Mouse (Mus musculus) large intestine, adult 2 months (tissue): ENCODE measurements around the gene Plk1. TPM values are rescaled to one million over a fixed set of nuclear protein-coding genes. Genes with fewer than 3 reads are reported as not detected.

Experiments used
- DNase-seq: peaks from one replicate; pipeline ENCODE4 v3.0.0-alpha.2; 2012; ENCODE audit warnings: low read depth, low spot score
- WGBS: fragments of 180-500 bp; shearing (Covaris S2); methylation state at CpG from one replicate; pipeline ENCODE4 v1.1.7; 2018; 5-methylcytosine and 5-hydroxymethylcytosine counted together
- polyA plus RNA-seq: library from polyadenylated mRNA; depleted of rRNA; stranded (reverse); fragments of >200 nt; gene quantifications from 2 replicates; pipeline ENCODE4 v1.2.3, GENCODE M21; 2012; rRNA removed

Plk1 gene
- polyA plus RNA-seq, 1 experiment = 34.9 TPM

DNA sequence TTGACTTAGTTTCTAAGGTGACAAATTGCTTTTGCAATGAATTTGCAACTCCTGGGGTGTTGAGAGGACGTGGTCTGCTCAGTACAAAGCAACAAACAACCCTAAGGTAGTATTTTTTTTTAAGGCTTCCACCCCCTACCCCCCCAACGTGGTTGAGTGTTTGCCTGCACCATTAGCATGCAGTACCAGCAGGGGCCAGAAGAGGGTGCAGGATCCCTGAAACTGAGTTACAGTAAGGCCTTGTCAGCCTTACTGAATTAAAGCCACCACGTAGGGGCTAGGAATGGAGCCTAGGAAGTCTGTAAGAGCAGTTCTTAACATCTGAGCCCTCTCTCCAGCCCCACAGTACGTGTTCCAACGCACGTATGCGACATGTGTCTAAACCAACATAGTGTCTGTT lies 30.2 kb downstream of the Plk1 start:
- 36% methylated on average over 7 of the region's 7 CpGs for WGBS
- DNase-seq = no peak

DNA sequence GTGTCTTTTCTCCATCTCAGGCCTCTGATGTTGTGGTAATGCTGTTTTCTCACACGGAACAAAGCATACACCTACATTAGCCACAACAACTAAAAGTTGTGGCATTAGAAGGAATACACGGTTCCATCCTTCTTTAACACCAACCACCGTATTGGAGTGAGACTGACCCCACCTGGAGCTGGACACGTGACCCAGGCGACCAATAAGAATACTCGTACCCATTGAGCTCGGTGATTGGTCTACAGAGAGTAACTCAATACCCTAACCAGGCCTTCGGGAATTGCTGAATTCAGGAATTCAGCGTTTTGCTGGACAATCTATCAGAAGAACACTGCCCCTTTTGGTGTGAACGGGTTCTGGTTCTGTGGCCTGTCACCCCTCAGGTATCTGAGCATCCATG lies 31.9 kb downstream of the Plk1 start:
- WGBS = 78% methylated on average over 10 of the region's 10 CpGs
- DNase-seq = no peak

DNA sequence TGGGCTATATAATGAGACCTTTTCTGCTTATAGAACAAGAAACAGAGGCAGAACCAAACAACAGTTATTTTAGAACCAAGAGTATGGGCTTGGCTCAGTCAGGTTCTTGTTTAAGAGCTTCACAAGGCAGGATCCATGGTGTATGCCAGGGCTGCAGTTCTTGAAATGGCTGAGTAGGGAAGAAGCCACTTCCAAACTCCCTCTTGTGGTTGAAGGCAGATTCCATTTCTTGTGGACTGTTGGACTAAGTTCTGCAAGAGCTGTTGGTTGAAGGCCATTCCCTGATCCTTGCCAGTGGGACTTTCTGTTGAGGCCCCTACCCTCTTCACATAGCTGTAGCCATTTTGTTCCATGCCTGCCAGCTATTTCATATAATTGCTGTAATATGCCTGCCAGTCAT lies 34.7 kb downstream of the Plk1 start:
- DNase-seq = no peak

- WGBS = 30% methylated on average over 9 of the region's 9 CpGs
- no peak for DNase-seq
These were observed 37.5 kb downstream of the Plk1 start for GRCm38 (mm10) chr7:122196771-122197170.

DNA sequence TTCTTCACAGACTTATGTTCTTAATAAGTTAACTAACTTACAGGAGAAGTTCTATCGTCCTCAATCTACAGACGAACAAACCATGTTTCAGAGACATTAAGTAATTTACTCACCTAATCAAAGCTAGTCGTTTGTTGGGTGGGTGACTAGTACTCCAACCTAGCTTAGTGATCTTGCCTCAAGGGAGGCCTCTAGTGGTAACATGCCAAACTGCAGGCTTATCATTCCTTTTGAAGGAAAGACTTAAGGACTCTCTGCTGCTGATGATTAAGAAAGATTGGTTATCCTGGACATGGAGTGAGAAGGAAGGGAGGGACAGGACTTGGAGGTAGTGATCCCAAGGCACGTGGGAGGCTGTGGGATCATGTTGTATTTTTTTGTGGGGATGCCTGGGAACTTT lies 38.1 kb downstream of the Plk1 start:
- DNase-seq = peak; percentile 63
- 22% methylated on average over 4 of the region's 4 CpGs for WGBS

GRCm38 (mm10) chr7:122199296-122199695 lies 40.1 kb downstream of the Plk1 start:
- DNase-seq = no peak
- 14% methylated on average over 5 of the region's 5 CpGs for WGBS

DNA sequence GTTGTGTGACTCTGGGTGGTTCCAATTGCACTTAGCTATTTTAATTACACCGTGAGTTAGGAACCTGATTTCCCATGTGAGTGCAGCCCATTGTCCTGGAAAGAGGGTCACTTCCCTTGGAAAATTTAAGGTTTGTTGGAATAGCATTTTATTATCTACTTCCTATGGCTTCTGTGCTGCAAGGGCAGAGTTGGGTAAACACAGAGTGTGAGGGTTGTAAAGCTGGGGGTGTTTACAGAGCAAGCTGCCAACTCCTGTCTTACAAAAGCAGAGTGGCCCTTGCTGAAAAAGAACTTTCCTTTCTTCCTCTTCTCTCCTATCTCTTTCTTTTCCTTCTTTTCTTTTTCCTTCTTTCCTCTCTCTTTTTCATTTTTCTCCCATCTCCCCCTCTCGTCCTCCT lies 44.7 kb downstream of the Plk1 start:
- no peak for DNase-seq
- WGBS = 16% methylated on average over 2 of the region's 2 CpGs

- 92% methylated on average over 2 of the region's 2 CpGs for whole genome bisulfite sequencing
- no peak for DNase-seq
These were observed 46.9 kb downstream of the Plk1 start for GRCm38 (mm10) chr7:122206121-122206520.

DNA sequence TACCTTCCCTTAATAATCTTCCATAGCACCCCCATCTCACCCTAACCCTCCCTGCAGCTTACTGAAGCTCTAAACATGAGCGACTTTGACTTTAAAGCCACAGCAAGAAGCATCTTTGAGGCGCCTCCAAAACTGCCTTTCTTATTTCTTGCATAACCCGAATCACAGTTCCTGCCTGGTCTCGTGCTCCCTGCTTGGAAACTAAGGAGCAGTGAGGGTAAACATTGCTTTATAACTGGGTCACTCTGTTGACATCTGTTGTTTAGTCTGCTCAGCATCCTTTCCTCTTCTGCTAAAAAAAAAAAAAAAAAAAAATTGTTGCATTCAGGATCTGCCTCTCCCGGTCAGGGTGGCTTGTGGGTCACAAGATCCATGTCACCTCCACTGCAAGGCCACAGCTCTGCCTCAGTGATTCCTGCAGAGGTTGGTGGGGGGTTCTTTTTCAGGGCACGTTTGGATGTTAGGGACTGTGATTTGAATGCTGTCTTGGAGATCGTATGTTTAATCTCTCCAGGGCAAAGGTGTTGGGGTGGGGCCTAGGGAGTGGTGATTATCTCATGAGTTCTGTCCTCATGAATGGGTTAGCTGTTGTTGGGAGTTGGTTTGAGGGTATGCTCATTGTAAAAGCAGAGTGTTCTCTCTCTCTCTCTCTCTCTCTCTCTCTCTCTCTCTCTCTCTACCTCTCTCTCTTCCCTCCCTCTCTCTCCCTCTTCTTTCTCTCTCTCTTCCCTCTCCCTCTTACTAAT lies 49.2 kb downstream of the Plk1 start:
- no peak for DNase-seq
- WGBS = 11% methylated on average over 7 of the region's 7 CpGs

GRCm38 (mm10) chr7:122219315-122219801 lies 60.1 kb downstream of the Plk1 start, which contains the start of gene Chp2:
Gene Chp2 (plus strand): TSS chr7:122219496.
- peak; percentile 62 for DNase-seq
- 6% methylated on average over 20 of the region's 20 CpGs for WGBS

Other genes with a start within 250 kb of the Plk1 start
- gene Cog7, start 177.7 kb upstream of the Plk1 start, polyA plus RNA-seq = 19.5 and 22.7 TPM in 2 replicates
- 11.4 and 13.0 TPM in 2 replicates for gene Gga2, start 138.2 kb upstream of the Plk1 start, polyA plus RNA-seq
- gene Ubfd1, start 92.3 kb upstream of the Plk1 start, polyA plus RNA-seq = 18.5 and 23.7 TPM in 2 replicates
- gene Ears2, start 92.2 kb upstream of the Plk1 start, polyA plus RNA-seq = 10.0 and 12.4 TPM in 2 replicates
- 242 and 372 TPM in 2 replicates for gene Ndufab1, start 57.6 kb upstream of the Plk1 start, polyA plus RNA-seq
- 2.7 and 4.1 TPM in 2 replicates for gene Palb2, start 26.5 kb upstream of the Plk1 start, polyA plus RNA-seq
- gene Dctn5, start 26.4 kb upstream of the Plk1 start, polyA plus RNA-seq = 76.8 and 78.4 TPM in 2 replicates
- 17.4 and 30.3 TPM in 2 replicates for gene Ern2, start 26.8 kb downstream of the Plk1 start, polyA plus RNA-seq
- gene Chp2, start 60.1 kb downstream of the Plk1 start, polyA plus RNA-seq = 119 and 275 TPM in 2 replicates
- gene Prkcb, start 129.3 kb downstream of the Plk1 start, polyA plus RNA-seq = 10.9 and 11.0 TPM in 2 replicates